Mouse (Mus musculus) neural tube, embryonic 13.5 days (tissue): ENCODE results near the gene Fam241a. TPM values are rescaled to one million over a fixed set of nuclear protein-coding genes. Genes with fewer than 3 reads are reported as not detected.

Experiments
- ATAC-seq: fragments of 200-750 bp; cut with Nextera tagmentation; 2 replicates; pipeline ENCODE4 v1.8.0; 2017; ENCODE audit warnings: low read depth, mild to moderate bottlenecking, moderate TSS enrichment, moderate library complexity
- H3K27ac ChIP-seq: fragments of 300-500 bp; sonication (generic); replicated peaks from 2 replicates; pipeline ENCODE4 v1.5.1; 2015; ENCODE audit warnings: moderate library complexity, mild to moderate bottlenecking, inconsistent platforms
- H3K27me3 ChIP-seq: fragments of 300-500 bp; sonication (generic); 2 replicates; pipeline ENCODE4 v1.6.1; 2015; ENCODE audit warnings: mild to moderate bottlenecking, inconsistent platforms
- H3K36me3 ChIP-seq: fragments of 300-500 bp; sonication (generic); 2 replicates; pipeline ENCODE4 v1.6.1; 2015; ENCODE audit warnings: mild to moderate bottlenecking, inconsistent platforms
- H3K4me1 ChIP-seq: fragments of 300-500 bp; sonication (generic); replicated peaks from 2 replicates; pipeline ENCODE4 v1.6.1; 2015; ENCODE audit warnings: inconsistent platforms
- H3K4me2 ChIP-seq: fragments of 300-500 bp; sonication (generic); 2 replicates; pipeline ENCODE4 v1.6.1; 2015; ENCODE audit warnings: inconsistent platforms, mild to moderate bottlenecking, moderate library complexity
- H3K4me3 ChIP-seq: fragments of 300-500 bp; sonication (generic); 2 replicates; pipeline ENCODE4 v1.5.1; 2015; ENCODE audit warnings: mild to moderate bottlenecking, inconsistent platforms
- H3K9ac ChIP-seq: fragments of 300-500 bp; sonication (generic); 2 replicates; pipeline ENCODE4 v1.6.1; 2015; ENCODE audit warnings: moderate library complexity, mild to moderate bottlenecking, inconsistent platforms
- H3K9me3 ChIP-seq: fragments of 300-500 bp; sonication (generic); 2 replicates; pipeline ENCODE4 v1.6.1; 2016; ENCODE audit warnings: inconsistent platforms
- WGBS: fragments of 180-500 bp; shearing (Covaris S2); methylation state at CpG from one replicate; pipeline ENCODE4 v1.1.7; 2015; 5-methylcytosine and 5-hydroxymethylcytosine counted together
- polyA plus RNA-seq: library from polyadenylated mRNA; unstranded; fragments of >200 nt; fragmentation: Nextera tagmentation; extraction: Ambion mirVana; gene quantifications from 2 replicates; pipeline ENCODE4 v1.2.1, GENCODE M21; 2015

Fam241a gene
- polyA plus RNA-seq, 1 experiment from 2014 or later: 7.2 TPM

DNA sequence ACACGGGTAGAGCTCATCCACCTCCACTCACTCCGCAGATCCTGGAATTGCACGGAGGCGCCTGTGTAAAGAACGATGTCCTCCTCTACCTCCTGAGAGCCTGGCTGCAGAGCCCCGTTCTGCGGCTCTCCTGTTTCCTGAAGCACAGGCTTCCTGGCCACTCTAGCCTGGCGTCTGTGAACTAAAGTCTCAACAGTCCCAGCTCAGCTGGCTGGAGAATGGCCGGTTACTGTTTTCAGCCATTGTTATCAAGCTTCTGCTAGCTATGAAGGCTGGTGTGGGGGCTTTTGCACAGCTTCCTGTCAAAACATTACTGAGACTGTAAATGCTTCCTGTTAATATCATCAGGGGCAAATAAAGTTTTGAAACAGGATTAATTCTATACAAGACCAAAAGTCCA lies 24.5 kb downstream of the Fam241a start:
- no peaks in the 10 kb centered on the region for H3K36me3 ChIP-seq
- H3K9ac ChIP-seq: no peak overlapping the region
- no peaks in the 10 kb centered on the region for H3K27me3 ChIP-seq
- H3K4me1 ChIP-seq: peaks cover 23% of the 10 kb centered on the region
- H3K4me2 ChIP-seq: no peak overlapping the region
- ATAC-seq: no peak
- H3K9me3 ChIP-seq: no peaks in the 10 kb centered on the region
- H3K27ac ChIP-seq: no peak overlapping the region
- no peak overlapping the region for H3K4me3 ChIP-seq
- WGBS: 79% methylated on average over 9 of the region's 9 CpGs

DNA sequence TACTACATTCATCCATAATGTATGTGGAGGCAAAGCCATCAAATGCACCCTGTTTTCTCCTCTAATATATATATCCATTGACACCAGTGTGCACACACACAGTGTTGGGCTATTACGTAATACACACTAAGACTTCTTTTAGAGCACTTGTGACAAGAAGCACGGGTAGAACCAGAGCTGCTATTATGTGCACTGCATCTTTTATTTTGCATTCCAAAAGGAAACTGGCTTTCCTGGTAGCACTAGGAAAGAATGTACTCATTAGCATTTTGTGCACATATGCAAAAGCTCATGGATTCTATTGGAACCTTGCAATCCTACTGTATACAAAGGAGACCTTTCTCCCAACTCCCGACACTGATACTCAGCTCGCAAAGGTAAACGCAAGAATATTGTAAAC lies 27.2 kb downstream of the Fam241a start:
- 35% methylated on average over 5 of the region's 5 CpGs for WGBS
- H3K9ac ChIP-seq: no peak overlapping the region
- H3K27me3 ChIP-seq: no peaks in the 10 kb centered on the region
- H3K4me2 ChIP-seq: no peak overlapping the region
- H3K4me3 ChIP-seq: no peak overlapping the region
- H3K36me3 ChIP-seq: no peaks in the 10 kb centered on the region
- peak; percentile 67 for ATAC-seq
- H3K27ac ChIP-seq: no peak overlapping the region
- H3K4me1 ChIP-seq: peaks cover 17% of the 10 kb centered on the region
- H3K9me3 ChIP-seq: no peaks in the 10 kb centered on the region

DNA sequence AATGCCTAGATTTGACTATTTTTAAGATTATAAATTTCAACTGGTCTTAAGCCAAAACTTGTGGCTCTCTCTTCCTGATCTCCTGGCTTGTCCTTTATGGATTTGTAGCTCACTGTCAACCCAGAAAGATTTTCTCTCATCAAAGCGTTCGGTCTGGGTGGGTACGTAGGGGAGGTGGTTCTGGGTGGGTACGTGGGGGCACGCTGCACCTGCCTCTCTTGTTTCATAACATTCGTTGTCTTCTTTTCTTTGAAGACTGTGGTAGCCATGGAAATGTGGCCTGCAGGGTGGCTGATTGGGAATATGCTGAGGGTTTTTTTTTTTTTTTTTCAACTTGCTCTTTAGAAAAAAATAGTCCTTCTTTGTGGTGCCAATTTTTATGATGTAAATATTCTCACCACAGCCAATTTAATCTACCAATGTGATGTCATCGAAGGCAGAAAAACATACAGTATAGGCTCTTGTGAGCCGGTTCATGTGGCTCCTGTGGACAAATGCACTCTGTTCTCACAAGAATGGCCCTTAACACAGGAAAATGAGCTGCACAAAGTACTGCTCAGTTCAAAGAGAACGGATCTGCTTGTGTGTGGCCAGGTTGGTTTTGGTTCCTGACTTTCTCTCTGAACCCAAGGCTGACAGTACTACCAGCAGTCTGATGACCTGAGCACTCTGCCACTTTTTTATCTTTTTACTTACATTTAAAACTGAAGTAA lies 27.9 kb downstream of the Fam241a start:
- H3K9me3 ChIP-seq: no peaks in the 10 kb centered on the region
- no peak overlapping the region for H3K9ac ChIP-seq
- no peak overlapping the region for H3K4me3 ChIP-seq
- no peak for ATAC-seq
- peaks cover 11% of the 10 kb centered on the region for H3K4me1 ChIP-seq
- H3K27ac ChIP-seq: no peak overlapping the region
- H3K27me3 ChIP-seq: no peaks in the 10 kb centered on the region
- no peaks in the 10 kb centered on the region for H3K36me3 ChIP-seq
- H3K4me2 ChIP-seq: no peak overlapping the region
- WGBS: 43% methylated on average over 9 of the region's 9 CpGs

DNA sequence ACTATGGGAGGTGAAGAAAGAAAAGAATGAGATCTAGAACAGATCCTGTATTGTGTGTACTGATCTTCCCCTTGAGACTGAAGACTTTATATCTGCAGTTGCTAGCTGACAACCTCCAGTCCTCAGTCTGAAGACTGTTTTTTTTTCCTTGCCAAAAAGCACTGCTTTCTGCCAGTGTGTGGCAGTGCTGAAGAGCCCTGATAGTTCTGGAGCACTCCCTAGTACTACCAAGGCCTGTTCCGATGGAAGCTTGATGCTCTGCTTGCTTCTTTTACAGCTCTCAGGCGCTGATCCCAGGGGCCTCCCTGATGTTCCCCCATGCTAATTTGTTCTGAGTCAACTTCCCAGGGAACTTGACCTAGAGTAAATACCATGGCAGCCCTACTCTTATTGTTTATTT lies 31.9 kb downstream of the Fam241a start:
- H3K4me1 ChIP-seq: peaks cover 10% of the 10 kb centered on the region
- H3K36me3 ChIP-seq: no peaks in the 10 kb centered on the region
- WGBS: 48% methylated on average over 2 of the region's 2 CpGs
- H3K27ac ChIP-seq: no peak overlapping the region
- H3K4me2 ChIP-seq: no peak overlapping the region
- H3K9me3 ChIP-seq: 0 out of 2 replicates have a peak, but pooled peaks cover 1% of the 10 kb centered on the region
- H3K27me3 ChIP-seq: no peaks in the 10 kb centered on the region
- H3K4me3 ChIP-seq: no peak overlapping the region
- no peak overlapping the region for H3K9ac ChIP-seq
- no peak for ATAC-seq

DNA sequence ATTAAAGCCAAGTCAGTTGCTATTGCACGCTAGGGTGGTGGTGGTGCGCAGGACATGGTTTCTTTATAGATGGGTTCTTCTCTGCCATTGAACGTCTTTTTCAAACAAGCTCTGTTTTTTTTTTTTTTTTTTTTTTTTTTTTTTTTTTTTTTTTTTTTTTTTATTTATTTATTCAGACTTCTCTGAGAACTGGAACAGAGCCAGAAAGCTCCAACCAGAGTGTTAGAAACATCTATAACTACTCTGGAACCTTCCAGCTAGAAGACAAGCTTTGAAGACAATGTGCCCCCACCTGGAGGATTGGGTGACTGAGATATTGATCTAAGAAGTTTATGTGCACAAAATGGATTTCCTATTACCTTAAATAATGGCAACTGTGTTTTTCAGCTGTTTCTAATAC lies 32.6 kb downstream of the Fam241a start:
- Histone ChIP-seq H3K4me1 (peaks cover 5% of the 10 kb centered on the region; the same call in 1 of the 2 replicates), H3K27ac (no peak overlapping the region), H3K36me3 (no peaks in the 10 kb centered on the region), H3K9ac (no peak overlapping the region), H3K4me3 (no peak overlapping the region), H3K4me2 (no peak overlapping the region), H3K27me3 (no peaks in the 10 kb centered on the region), H3K9me3 (0 out of 2 replicates have a peak, but pooled peaks cover 5% of the 10 kb centered on the region)
- 76% methylated on average over 3 of the region's 3 CpGs for WGBS
- no peak for ATAC-seq

DNA sequence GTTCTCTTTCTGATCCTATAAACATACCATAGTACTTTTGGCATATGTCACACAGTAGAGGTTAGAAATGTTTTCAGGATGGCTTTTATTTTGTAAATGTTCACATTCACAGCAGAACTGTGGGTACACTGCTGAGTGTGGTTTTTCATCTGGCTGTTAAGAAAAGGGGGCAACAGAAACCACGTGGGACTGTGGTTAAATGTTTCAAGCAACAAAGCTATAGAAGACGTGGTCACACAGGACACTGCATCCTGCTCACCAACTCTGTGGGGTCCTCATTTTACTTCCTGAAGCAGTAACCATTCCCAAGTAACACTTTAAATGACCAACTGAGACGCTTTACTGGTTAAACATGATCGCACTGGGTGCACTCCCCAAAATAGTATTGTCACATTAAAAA lies 33.6 kb downstream of the Fam241a start:
- H3K27me3 ChIP-seq: no peaks in the 10 kb centered on the region
- 77% methylated on average over 4 of the region's 4 CpGs for WGBS
- no peak overlapping the region for H3K4me3 ChIP-seq
- no peak overlapping the region for H3K4me2 ChIP-seq
- 0 out of 2 replicates have a peak, but pooled peaks cover 5% of the 10 kb centered on the region for H3K9me3 ChIP-seq
- H3K9ac ChIP-seq: no peak overlapping the region
- no peaks in the 10 kb centered on the region for H3K36me3 ChIP-seq
- peaks cover 5% of the 10 kb centered on the region; the same call in 1 of the 2 replicates for H3K4me1 ChIP-seq
- ATAC-seq: no peak
- no peak overlapping the region for H3K27ac ChIP-seq

DNA sequence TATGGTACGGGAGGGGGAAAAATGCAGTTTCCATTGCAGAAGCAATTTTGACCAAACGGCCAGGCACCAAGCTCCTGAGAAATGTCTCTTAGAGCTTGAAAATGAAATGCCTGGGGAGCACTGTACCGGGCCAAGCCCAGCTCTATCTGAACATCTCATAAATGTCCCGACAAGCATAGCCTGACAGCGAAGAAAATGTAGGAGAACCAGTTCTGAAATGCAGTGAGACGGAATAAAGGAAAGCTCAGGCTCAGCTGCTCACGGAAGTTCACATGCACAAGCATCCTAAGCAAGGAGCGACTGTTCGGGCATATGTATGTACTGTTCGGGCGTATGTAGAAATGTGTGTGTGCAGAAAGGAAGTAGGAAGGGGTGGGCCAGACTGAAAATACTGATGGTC lies 34.8 kb downstream of the Fam241a start:
- Histone ChIP-seq H3K9ac (no peak overlapping the region), H3K36me3 (no peaks in the 10 kb centered on the region), H3K27ac (no peak overlapping the region), H3K9me3 (0 out of 2 replicates have a peak, but pooled peaks cover 5% of the 10 kb centered on the region), H3K27me3 (no peaks in the 10 kb centered on the region), H3K4me1 (peaks cover 5% of the 10 kb centered on the region; the same call in 1 of the 2 replicates), H3K4me3 (no peak overlapping the region), H3K4me2 (no peak overlapping the region)
- ATAC-seq: no peak
- 92% methylated on average over 11 of the region's 11 CpGs for WGBS

DNA sequence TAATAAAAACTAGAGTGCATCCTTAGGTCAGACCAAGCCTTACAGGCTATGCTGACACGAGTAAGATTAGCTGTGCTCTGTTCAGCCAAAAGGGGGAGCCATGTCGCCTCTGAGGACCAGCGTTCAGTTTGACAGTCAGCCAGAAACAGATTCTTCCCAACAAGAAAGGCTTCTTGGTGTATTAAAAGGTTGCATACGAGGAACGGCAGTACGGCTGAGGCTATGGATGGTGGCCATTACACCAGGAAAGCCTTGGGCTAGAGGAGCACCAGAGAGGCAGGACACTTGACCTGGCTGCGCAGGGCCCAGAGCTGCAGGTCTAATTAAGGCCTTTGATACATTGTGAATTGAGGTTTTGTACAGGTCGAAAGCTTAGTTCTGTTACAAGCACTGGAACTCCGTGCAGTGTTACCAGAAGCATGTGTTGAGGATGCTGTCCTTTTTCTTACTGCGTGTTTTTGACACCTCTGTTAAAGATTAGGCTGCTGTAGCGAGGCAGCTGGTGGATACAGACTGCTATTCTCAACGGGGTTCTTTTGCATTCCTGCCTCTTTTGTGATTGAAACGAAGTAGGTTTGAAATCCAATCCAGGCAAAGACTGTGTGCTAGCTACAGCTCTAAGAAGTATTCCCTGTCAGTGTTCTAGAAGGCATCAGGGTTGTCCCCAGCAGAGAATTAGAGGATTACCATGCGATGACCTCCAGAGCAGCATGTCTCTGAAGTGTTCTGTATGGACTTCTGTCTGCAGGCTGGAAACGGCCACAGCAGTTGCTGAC lies 42.5 kb downstream of the Fam241a start:
- 18% methylated on average over 15 of the region's 15 CpGs for WGBS
- peak overlapping the region; percentile 43 for H3K4me2 ChIP-seq

DNA sequence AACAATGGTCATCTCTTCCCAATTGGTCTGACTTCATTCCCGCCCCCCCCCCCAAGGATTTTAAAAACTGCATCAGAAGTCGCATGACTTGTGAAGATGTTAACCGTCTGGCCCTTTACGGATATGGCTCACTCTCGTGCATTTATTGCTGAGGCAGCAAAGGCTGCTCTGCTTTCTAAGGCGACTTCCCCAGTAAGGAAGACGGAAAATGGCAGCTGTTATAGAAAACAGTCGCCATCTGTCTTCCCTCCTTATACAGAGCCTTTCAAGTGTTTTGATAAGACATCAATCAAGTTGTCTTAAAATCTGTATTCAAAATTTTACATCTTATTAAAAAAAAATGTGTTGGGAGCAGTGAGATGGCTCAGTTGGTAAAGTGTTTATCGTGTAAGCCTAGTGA lies 43.4 kb downstream of the Fam241a start:
- no peaks in the 10 kb centered on the region for H3K36me3 ChIP-seq
- no peak for ATAC-seq
- 74% methylated on average over 9 of the region's 9 CpGs for WGBS

More for the DNA sequence above, 42.5 kb downstream of the Fam241a start:
- no peak overlapping the region for H3K27ac ChIP-seq
- H3K4me3 ChIP-seq: no peak overlapping the region
- no peaks in the 10 kb centered on the region for H3K27me3 ChIP-seq
- H3K9ac ChIP-seq: peak overlapping the region; percentile 45
- peaks cover 8% of the 10 kb centered on the region for H3K4me1 ChIP-seq
- no peaks in the 10 kb centered on the region for H3K9me3 ChIP-seq
- peak; percentile 81 for ATAC-seq
- no peaks in the 10 kb centered on the region for H3K36me3 ChIP-seq

DNA sequence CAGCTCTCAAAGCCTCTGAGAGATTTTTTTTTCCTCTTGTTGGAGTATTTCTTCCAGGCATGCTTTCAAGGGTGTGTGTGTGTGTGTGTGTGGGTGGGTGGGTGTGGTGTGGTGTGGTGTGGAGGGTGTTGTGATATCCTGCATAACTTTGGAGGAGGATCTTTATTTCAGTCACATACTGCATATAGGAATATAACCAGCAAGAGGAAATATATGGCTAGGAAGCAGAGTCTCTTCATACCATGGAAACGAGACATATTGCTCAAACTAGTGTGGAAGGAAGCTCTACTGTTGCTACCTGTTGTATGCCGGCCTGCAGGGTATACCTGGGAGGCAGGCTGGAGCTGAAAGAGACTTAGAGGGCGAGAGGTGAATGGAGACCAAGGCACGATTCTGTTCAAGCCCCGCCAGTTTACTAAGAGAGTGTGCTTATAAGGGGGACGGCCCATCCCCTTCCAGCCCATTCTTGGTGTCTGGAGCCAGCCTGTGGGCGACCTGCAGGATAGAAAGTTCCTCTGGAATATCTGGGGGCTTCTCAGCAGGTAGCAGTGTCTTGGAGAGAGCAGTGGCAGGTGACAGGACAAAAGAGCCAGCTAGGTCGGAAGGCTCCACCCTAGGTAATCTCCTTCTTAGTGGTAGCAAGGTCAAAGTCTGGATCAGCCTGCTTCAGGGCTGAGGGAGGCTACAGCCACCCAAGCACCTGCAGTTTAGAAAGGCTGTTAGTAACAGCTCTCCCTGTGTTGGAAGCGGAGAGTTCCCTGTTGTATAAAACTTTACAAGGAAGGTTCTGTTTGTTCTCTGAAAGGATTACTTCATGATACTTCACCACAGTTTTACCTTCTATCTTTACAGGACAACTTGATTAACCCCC lies 45.1 kb downstream of the Fam241a start:
- Histone ChIP-seq H3K27ac (no peak overlapping the region), H3K9me3 (no peaks in the 10 kb centered on the region), H3K4me1 (peaks cover 8% of the 10 kb centered on the region), H3K4me2 (no peak overlapping the region), H3K27me3 (no peaks in the 10 kb centered on the region), H3K36me3 (no peaks in the 10 kb centered on the region), H3K9ac (no peak overlapping the region), H3K4me3 (no peak overlapping the region)
- ATAC-seq: no peak
- WGBS: 66% methylated on average over 9 of the region's 9 CpGs

More for the DNA sequence above, 43.4 kb downstream of the Fam241a start:
- Histone ChIP-seq H3K4me2 (no peak overlapping the region), H3K9me3 (no peaks in the 10 kb centered on the region), H3K4me3 (no peak overlapping the region), H3K27me3 (no peaks in the 10 kb centered on the region), H3K4me1 (peaks cover 8% of the 10 kb centered on the region), H3K27ac (no peak overlapping the region), H3K9ac (no peak overlapping the region)

DNA sequence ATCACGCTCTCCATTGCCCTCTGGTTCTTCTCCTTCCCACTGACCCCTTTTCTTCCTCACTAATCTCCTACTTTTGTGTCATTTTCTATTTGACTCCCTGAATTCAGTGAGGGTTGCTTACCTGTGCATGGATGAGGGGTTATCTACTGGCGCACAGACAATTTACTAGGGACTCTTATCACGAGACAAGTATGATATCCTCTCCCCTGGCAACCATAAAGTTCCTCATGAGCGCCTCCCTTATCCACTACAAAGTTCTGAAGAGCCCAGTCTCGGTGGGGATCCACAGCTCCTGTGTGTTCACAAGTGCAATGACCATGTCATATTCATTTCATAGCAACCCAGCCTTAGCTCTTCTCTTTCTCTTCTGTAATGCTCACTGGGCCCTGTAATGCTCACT lies 46.2 kb downstream of the Fam241a start:
- Histone ChIP-seq H3K9ac (no peak overlapping the region), H3K36me3 (no peaks in the 10 kb centered on the region), H3K4me1 (peaks cover 8% of the 10 kb centered on the region), H3K27me3 (no peaks in the 10 kb centered on the region), H3K4me2 (no peak overlapping the region), H3K4me3 (no peak overlapping the region), H3K9me3 (no peaks in the 10 kb centered on the region), H3K27ac (no peak overlapping the region)
- no peak for ATAC-seq
- WGBS: 83% methylated on average over 5 of the region's 5 CpGs
